Comparison of ENCODE assay signal across 1 mouse cellular context in the genomic region with DNA sequence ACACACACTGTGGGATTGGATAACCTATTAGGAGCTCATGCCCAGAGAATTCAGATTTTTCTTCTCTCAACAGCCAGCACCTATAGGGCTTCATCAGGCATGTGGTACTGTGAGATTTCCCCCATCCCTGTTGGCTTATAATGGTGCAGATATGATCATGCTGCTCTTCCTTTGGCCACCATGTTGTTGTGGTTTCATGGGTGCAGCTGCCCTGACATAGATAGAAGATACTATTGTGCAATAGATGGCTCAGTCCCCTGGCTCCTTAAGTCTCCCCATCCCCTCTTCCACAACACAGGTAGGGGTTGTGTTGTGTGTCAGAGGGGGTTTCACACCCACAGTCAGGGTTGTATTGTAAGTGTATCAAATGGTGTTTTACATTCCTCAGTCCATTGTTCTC.
TF ChIP-seq lines count a peak whose summit lies in the region.

No protein-coding gene starts in this region.

TF ChIP-seq in MEL, 35 proteins besides CTCF, POLR2A, EP300 and RAD21 (continued from another document):
- TF ChIP-seq USF2 (IDR thresholded peaks at IDR 0.05; ENCODE audit: borderline replicate concordance in 1 of 2, insufficient read depth in 1 of 2, low read depth in 1 of 2, low read length in 2 of 2) (no peak), MAZ (IDR thresholded peaks at IDR 0.05; ENCODE audit: low read depth, low read length) (no peak), CHD2 (IDR thresholded peaks at IDR 0.05; ENCODE audit: low read length) (no peak), HCFC1 (IDR thresholded peaks at IDR 0.05; ENCODE audit: low read depth, low read length) (no peak), MAX (IDR thresholded peaks at IDR 0.05; ENCODE audit: low read length) (no peak), TCF12 (IDR thresholded peaks at IDR 0.05; ENCODE audit: low read depth, low read length) (peak; percentile 82; the same call in 1 of the 2 replicates), ZMIZ1 (IDR thresholded peaks at IDR 0.05; ENCODE audit: low read depth, low read length) (no peak), GATA1 (IDR thresholded peaks at IDR 0.05; ENCODE audit: low read depth, low read length) (peak; percentile 46; the same call in 1 of the 2 replicates), ELF1 (IDR thresholded peaks at IDR 0.05; ENCODE audit: low read depth, low read length) (no peak), MYC (IDR thresholded peaks at IDR 0.05; ENCODE audit: low read depth, low read length) (no peak), ZNF384 (IDR thresholded peaks at IDR 0.05; ENCODE audit: low read depth, low read length) (no peak), GABPA (IDR thresholded peaks at IDR 0.05; ENCODE audit: low read depth, low read length) (no peak), MYB (IDR thresholded peaks at IDR 0.05; ENCODE audit: low read depth, low read length) (no peak), ETS1 (IDR thresholded peaks at IDR 0.05; ENCODE audit: low read depth, low read length) (peak; percentile 38; the same call in 1 of the 2 replicates), UBTF (IDR thresholded peaks at IDR 0.05; ENCODE audit: borderline replicate concordance, insufficient read depth, low read depth, low read length) (no peak), SMC3 (IDR thresholded peaks at IDR 0.05; ENCODE audit: low read depth, low read length) (no peak), NELFE (IDR thresholded peaks at IDR 0.05; ENCODE audit: low read depth, low read length) (no peak), TBP (IDR thresholded peaks at IDR 0.05; ENCODE audit: low read depth, low read length) (no peak), BHLHE40 (IDR thresholded peaks at IDR 0.05; ENCODE audit: borderline replicate concordance, low read depth, low read length) (no peak)
